Mouse (Mus musculus): ENCODE results near the gene Gm4131. TPM values are rescaled to one million over a fixed set of nuclear protein-coding genes. Genes with fewer than 3 reads are reported as not detected.

The Gm4131 gene
- total RNA-seq, 1 experiment = not detected

- Histone ChIP-seq H3K27ac (ENCODE audit: insufficient read depth, low read depth, low read length, poor library complexity, severe bottlenecking) (no peak within 1 kb of the TSS), H3K36me3 (ENCODE audit: control insufficient read depth, insufficient read depth, low read length, poor library complexity, severe bottlenecking) (no peaks in the 10 kb centered on the region), H3K9me3 (ENCODE audit: control insufficient read depth, insufficient read depth, low read depth, low read length) (no peaks in the 10 kb centered on the region), H3K9ac (ENCODE audit: insufficient read depth, low read depth, low read length, poor library complexity, severe bottlenecking) (no peak within 1 kb of the TSS), H3K4me1 (ENCODE audit: control insufficient read depth in 2 of 2, insufficient read depth in 2 of 2, low read length in 2 of 2, poor library complexity in 1 of 2) (no peaks in the 10 kb centered on the region), H3K4me3 (ENCODE audit: insufficient read depth in 1 of 2, low read depth in 1 of 2, low read length in 2 of 2, poor library complexity in 1 of 2, severe bottlenecking in 1 of 2) (no peak within 1 kb of the TSS)
- TF ChIP-seq CHD2 (IDR thresholded peaks at IDR 0.05; ENCODE audit: low read depth, low read length) = no peak
- no peak for TF ChIP-seq ZNF384 (IDR thresholded peaks at IDR 0.05; ENCODE audit: low read depth, low read length)
- no peak for DNase-seq (ENCODE audit: low read depth, low spot score)
- in situ Hi-C loops (cut with MboI; ENCODE audit: low sequenced_read_pairs in 2 of 2, unreplicated experiment in 2 of 2) = no loop called here
Measured at GRCm38 (mm10) chr14:62456239-62456747, 110.4 kb downstream of the Gm4131 start, which contains the start of gene Gucy1b2. Gene Gucy1b2, minus strand, starts transcription at chr14:62456289.

- DNase-seq (ENCODE audit: low read depth, low spot score) = no peak
- Histone ChIP-seq H3K9ac (ENCODE audit: insufficient read depth, low read depth, low read length, poor library complexity, severe bottlenecking) (no peak overlapping the region), H3K27ac (ENCODE audit: insufficient read depth, low read depth, low read length, poor library complexity, severe bottlenecking) (no peak overlapping the region), H3K4me3 (ENCODE audit: insufficient read depth in 1 of 2, low read depth in 1 of 2, low read length in 2 of 2, poor library complexity in 1 of 2, severe bottlenecking in 1 of 2) (no peak overlapping the region), H3K9me3 (ENCODE audit: control insufficient read depth, insufficient read depth, low read depth, low read length) (no peaks in the 10 kb centered on the region), H3K36me3 (ENCODE audit: control insufficient read depth, insufficient read depth, low read length, poor library complexity, severe bottlenecking) (no peaks in the 10 kb centered on the region), H3K4me1 (ENCODE audit: control insufficient read depth in 2 of 2, insufficient read depth in 2 of 2, low read length in 2 of 2, poor library complexity in 1 of 2) (no peaks in the 10 kb centered on the region)
- in situ Hi-C loops (cut with MboI; ENCODE audit: low sequenced_read_pairs in 2 of 2, unreplicated experiment in 2 of 2) = no loop called here
- TF ChIP-seq ZC3H11A (IDR thresholded peaks at IDR 0.05; ENCODE audit: borderline replicate concordance, low read depth, low read length) (no peak), MAFK (IDR thresholded peaks at IDR 0.05; ENCODE audit: insufficient read depth, low read depth, low read length) (no peak), ZNF384 (IDR thresholded peaks at IDR 0.05; ENCODE audit: low read depth, low read length) (no peak), CHD2 (IDR thresholded peaks at IDR 0.05; ENCODE audit: low read depth, low read length) (no peak), HCFC1 (IDR thresholded peaks at IDR 0.05; ENCODE audit: borderline replicate concordance, insufficient read depth, low read length) (no peak)
Measured at GRCm38 (mm10) chr14:62455570-62455879, 111.2 kb downstream of the Gm4131 start.

- DNase-seq (ENCODE audit: low read depth, low spot score) = no peak
- in situ Hi-C loops (cut with MboI; ENCODE audit: low sequenced_read_pairs in 2 of 2, unreplicated experiment in 2 of 2) = no loop called here
- Histone ChIP-seq H3K9ac (ENCODE audit: insufficient read depth, low read depth, low read length, poor library complexity, severe bottlenecking) (no peak overlapping the region), H3K4me1 (ENCODE audit: control insufficient read depth in 2 of 2, insufficient read depth in 2 of 2, low read length in 2 of 2, poor library complexity in 1 of 2) (no peaks in the 10 kb centered on the region), H3K27ac (ENCODE audit: insufficient read depth, low read depth, low read length, poor library complexity, severe bottlenecking) (no peak overlapping the region), H3K36me3 (ENCODE audit: control insufficient read depth, insufficient read depth, low read length, poor library complexity, severe bottlenecking) (no peaks in the 10 kb centered on the region), H3K4me3 (ENCODE audit: insufficient read depth in 1 of 2, low read depth in 1 of 2, low read length in 2 of 2, poor library complexity in 1 of 2, severe bottlenecking in 1 of 2) (no peak overlapping the region), H3K9me3 (ENCODE audit: control insufficient read depth, insufficient read depth, low read depth, low read length) (no peaks in the 10 kb centered on the region)
- TF ChIP-seq ZNF384 (IDR thresholded peaks at IDR 0.05; ENCODE audit: low read depth, low read length) (no peak), ZC3H11A (IDR thresholded peaks at IDR 0.05; ENCODE audit: borderline replicate concordance, low read depth, low read length) (no peak), CHD2 (IDR thresholded peaks at IDR 0.05; ENCODE audit: low read depth, low read length) (no peak), HCFC1 (IDR thresholded peaks at IDR 0.05; ENCODE audit: borderline replicate concordance, insufficient read depth, low read length) (no peak), MAFK (IDR thresholded peaks at IDR 0.05; ENCODE audit: insufficient read depth, low read depth, low read length) (no peak)
Measured at GRCm38 (mm10) chr14:62454760-62455569, 111.8 kb downstream of the Gm4131 start.

GRCm38 (mm10) chr14:62454136-62454535 is 112.6 kb downstream of the Gm4131 start:
- Histone ChIP-seq H3K4me1 (ENCODE audit: control insufficient read depth in 2 of 2, insufficient read depth in 2 of 2, low read length in 2 of 2, poor library complexity in 1 of 2) (no peaks in the 10 kb centered on the region), H3K27ac (ENCODE audit: insufficient read depth, low read depth, low read length, poor library complexity, severe bottlenecking) (no peak overlapping the region), H3K9ac (ENCODE audit: insufficient read depth, low read depth, low read length, poor library complexity, severe bottlenecking) (no peak overlapping the region), H3K9me3 (ENCODE audit: control insufficient read depth, insufficient read depth, low read depth, low read length) (no peaks in the 10 kb centered on the region), H3K36me3 (ENCODE audit: control insufficient read depth, insufficient read depth, low read length, poor library complexity, severe bottlenecking) (no peaks in the 10 kb centered on the region), H3K4me3 (ENCODE audit: insufficient read depth in 1 of 2, low read depth in 1 of 2, low read length in 2 of 2, poor library complexity in 1 of 2, severe bottlenecking in 1 of 2) (no peak overlapping the region)
- TF ChIP-seq ZC3H11A (IDR thresholded peaks at IDR 0.05; ENCODE audit: borderline replicate concordance, low read depth, low read length) = no peak
- no peak for TF ChIP-seq MAFK (IDR thresholded peaks at IDR 0.05; ENCODE audit: insufficient read depth, low read depth, low read length)
- TF ChIP-seq HCFC1 (IDR thresholded peaks at IDR 0.05; ENCODE audit: borderline replicate concordance, insufficient read depth, low read length) = no peak
- TF ChIP-seq CHD2 (IDR thresholded peaks at IDR 0.05; ENCODE audit: low read depth, low read length) = no peak
- no peak for TF ChIP-seq ZNF384 (IDR thresholded peaks at IDR 0.05; ENCODE audit: low read depth, low read length)
- no peak for DNase-seq (ENCODE audit: low read depth, low spot score)
- in situ Hi-C loops (cut with MboI; ENCODE audit: low sequenced_read_pairs in 2 of 2, unreplicated experiment in 2 of 2) = no loop called here

Measured in ES-E14 (cell line).